Mouse (Mus musculus) liver, adult 2 months (tissue): ENCODE data around the gene Zbtb17. TPM values are rescaled to one million over a fixed set of nuclear protein-coding genes. Genes with fewer than 3 reads are reported as not detected.
A peak's percentile ranks its signal among the peaks of the same experiment; 100 is the strongest.

Experiments
- DNase-seq: peaks from one replicate; pipeline ENCODE4 v3.0.0-alpha.2; 2011; ENCODE audit warnings: low read depth, low spot score; ENCODE audit errors: extremely low read depth
- H3K27ac ChIP-seq: fragments of 200-500 bp; replicated peaks from 2 replicates; pipeline ENCODE4 v1.5.1; 2012; ENCODE audit warnings: low read depth, mild to moderate bottlenecking, control low read depth, inconsistent platforms, low read length; ENCODE audit not compliant: insufficient read depth
- H3K27me3 ChIP-seq: fragments of 200-500 bp; 2 replicates; pipeline ENCODE4 v1.6.1; 2012; ENCODE audit warnings: mild to moderate bottlenecking, moderate library complexity, low read length, inconsistent platforms; ENCODE audit not compliant: control insufficient read depth, insufficient read depth
- H3K36me3 ChIP-seq: fragments of 200-500 bp; 2 replicates; pipeline ENCODE4 v1.6.1; 2012; ENCODE audit warnings: low read length, inconsistent platforms; ENCODE audit not compliant: control insufficient read depth, insufficient read depth
- H3K4me1 ChIP-seq: fragments of 200-500 bp; 2 replicates; pipeline ENCODE4 v1.6.1; 2011; ENCODE audit warnings: low read length; ENCODE audit not compliant: control insufficient read depth, insufficient read depth
- H3K4me3 ChIP-seq: fragments of 200-500 bp; 2 replicates; pipeline ENCODE4 v1.5.1; 2011; ENCODE audit warnings: low read depth, mild to moderate bottlenecking, control low read depth, low read length, moderate library complexity; ENCODE audit not compliant: insufficient read depth
- H3K79me2 ChIP-seq: fragments of 200-500 bp; 2 replicates; pipeline ENCODE4 v1.6.1; 2012; ENCODE audit warnings: inconsistent platforms, mild to moderate bottlenecking, low read length, moderate library complexity; ENCODE audit not compliant: control insufficient read depth, insufficient read depth
- H3K9ac ChIP-seq: fragments of 200-500 bp; 2 replicates; pipeline ENCODE4 v1.6.1; 2012; ENCODE audit warnings: low read depth, mild to moderate bottlenecking, control low read depth, inconsistent platforms, low read length
- CTCF ChIP-seq: fragments of 200-500 bp; IDR thresholded peaks from 2 replicates; pipeline ENCODE4 v1.5.1; 2011; ENCODE audit warnings: low read depth, low read length, control low read depth
- POLR2A ChIP-seq: fragments of 200-500 bp; IDR thresholded peaks from 2 replicates; pipeline ENCODE4 v1.6.1; 2011; ENCODE audit warnings: low read length, control low read depth; ENCODE audit not compliant: insufficient read depth; ENCODE audit errors: extremely low read depth
- WGBS: fragments of 180-500 bp; shearing (Covaris S2); methylation state at CpG from one replicate; pipeline ENCODE4 v1.1.7; 2018; 5-methylcytosine and 5-hydroxymethylcytosine counted together
- polyA plus RNA-seq: library from polyadenylated mRNA; depleted of rRNA; stranded (reverse); fragments of >200 nt; gene quantifications from 2 replicates; pipeline ENCODE4 v1.2.3, GENCODE M21; 2012
- total RNA-seq: library from RNA; depleted of rRNA; stranded (reverse); fragments of >200 nt; gene quantifications from 2 replicates; pipeline ENCODE4 v1.2.3, GENCODE M21; 2014

Gene Zbtb17
- total and polyA plus RNA-seq, 2 experiments, result 7.3 to 16.8 TPM

GRCm38 (mm10) chr4:141415924-141416323 is 28.5 kb upstream of the Zbtb17 start, which contains the start of gene Clcnkb:
Gene Clcnkb (minus strand): TSS chr4:141416014.
- TF ChIP-seq POLR2A (no peak), CTCF (no peak)
- DNase-seq, result no peak
- Histone ChIP-seq H3K9ac (no peak within 1 kb of the TSS), H3K4me3 (no peak within 1 kb of the TSS), H3K27ac (no peak within 1 kb of the TSS), H3K36me3 (no peaks in the 10 kb centered on the region), H3K27me3 (no peaks in the 10 kb centered on the region), H3K79me2 (no peaks in the 10 kb centered on the region), H3K4me1 (no peaks in the 10 kb centered on the region)
- WGBS, result 69% methylated on average over 7 of the region's 7 CpGs

- Histone ChIP-seq H3K79me2 (no peaks in the 10 kb centered on the region), H3K4me3 (no peak overlapping the region), H3K9ac (no peak overlapping the region), H3K4me1 (no peaks in the 10 kb centered on the region), H3K27me3 (no peaks in the 10 kb centered on the region), H3K27ac (no peak overlapping the region), H3K36me3 (no peaks in the 10 kb centered on the region)
- peak; percentile 10 for DNase-seq
- WGBS, result 70% methylated on average over 27 of the region's 27 CpGs
- TF ChIP-seq POLR2A (no peak), CTCF (no peak)
These were observed 24.9 kb upstream of the Zbtb17 start for GRCm38 (mm10) chr4:141419398-141420191.

GRCm38 (mm10) chr4:141420192-141420829 is 24.1 kb upstream of the Zbtb17 start, which contains the start of gene Hspb7:
Gene Hspb7 (plus strand): TSS chr4:141420779.
- no peak for DNase-seq
- no peak within 1 kb of the TSS for H3K27ac ChIP-seq
- no peaks in the 10 kb centered on the region for H3K27me3 ChIP-seq
- 71% methylated on average over 9 of the region's 9 CpGs for WGBS
- TF ChIP-seq CTCF, result no peak
- TF ChIP-seq POLR2A, result no peak
- H3K9ac ChIP-seq, result no peak within 1 kb of the TSS
- H3K4me1 ChIP-seq, result no peaks in the 10 kb centered on the region
- H3K4me3 ChIP-seq, result no peak within 1 kb of the TSS
- H3K79me2 ChIP-seq, result no peaks in the 10 kb centered on the region
- no peaks in the 10 kb centered on the region for H3K36me3 ChIP-seq

- no peak overlapping the region for H3K9ac ChIP-seq
- no peak overlapping the region for H3K27ac ChIP-seq
- DNase-seq, result no peak
- TF ChIP-seq CTCF (no peak), POLR2A (no peak)
- no peaks in the 10 kb centered on the region for H3K36me3 ChIP-seq
- H3K27me3 ChIP-seq, result no peaks in the 10 kb centered on the region; the same call in 1 of the 2 replicates
- H3K79me2 ChIP-seq, result no peaks in the 10 kb centered on the region
- H3K4me3 ChIP-seq, result no peak overlapping the region
- WGBS, result 42% methylated on average over 9 of the region's 9 CpGs
- H3K4me1 ChIP-seq, result no peaks in the 10 kb centered on the region
These were observed 23.6 kb upstream of the Zbtb17 start for GRCm38 (mm10) chr4:141420886-141421285.

GRCm38 (mm10) chr4:141421423-141421822 is 23.0 kb upstream of the Zbtb17 start:
- no peak overlapping the region for H3K9ac ChIP-seq
- no peaks in the 10 kb centered on the region for H3K79me2 ChIP-seq
- no peaks in the 10 kb centered on the region for H3K4me1 ChIP-seq
- no peak for DNase-seq
- no peak overlapping the region for H3K4me3 ChIP-seq
- no peak for TF ChIP-seq CTCF
- no peak for TF ChIP-seq POLR2A
- no peaks in the 10 kb centered on the region for H3K36me3 ChIP-seq
- H3K27me3 ChIP-seq, result no peaks in the 10 kb centered on the region; the same call in 1 of the 2 replicates
- no peak overlapping the region for H3K27ac ChIP-seq
- 77% methylated on average over 14 of the region's 14 CpGs for WGBS

GRCm38 (mm10) chr4:141422841-141423240 is 21.6 kb upstream of the Zbtb17 start:
- H3K4me1 ChIP-seq, result no peaks in the 10 kb centered on the region
- H3K9ac ChIP-seq, result no peak overlapping the region
- no peaks in the 10 kb centered on the region; the same call in 1 of the 2 replicates for H3K27me3 ChIP-seq
- no peaks in the 10 kb centered on the region for H3K79me2 ChIP-seq
- 85% methylated on average over 5 of the region's 5 CpGs for WGBS
- no peak for DNase-seq
- no peak overlapping the region for H3K27ac ChIP-seq
- no peaks in the 10 kb centered on the region for H3K36me3 ChIP-seq
- no peak for TF ChIP-seq CTCF
- no peak for TF ChIP-seq POLR2A
- no peak overlapping the region for H3K4me3 ChIP-seq
